In the genomic region with DNA sequence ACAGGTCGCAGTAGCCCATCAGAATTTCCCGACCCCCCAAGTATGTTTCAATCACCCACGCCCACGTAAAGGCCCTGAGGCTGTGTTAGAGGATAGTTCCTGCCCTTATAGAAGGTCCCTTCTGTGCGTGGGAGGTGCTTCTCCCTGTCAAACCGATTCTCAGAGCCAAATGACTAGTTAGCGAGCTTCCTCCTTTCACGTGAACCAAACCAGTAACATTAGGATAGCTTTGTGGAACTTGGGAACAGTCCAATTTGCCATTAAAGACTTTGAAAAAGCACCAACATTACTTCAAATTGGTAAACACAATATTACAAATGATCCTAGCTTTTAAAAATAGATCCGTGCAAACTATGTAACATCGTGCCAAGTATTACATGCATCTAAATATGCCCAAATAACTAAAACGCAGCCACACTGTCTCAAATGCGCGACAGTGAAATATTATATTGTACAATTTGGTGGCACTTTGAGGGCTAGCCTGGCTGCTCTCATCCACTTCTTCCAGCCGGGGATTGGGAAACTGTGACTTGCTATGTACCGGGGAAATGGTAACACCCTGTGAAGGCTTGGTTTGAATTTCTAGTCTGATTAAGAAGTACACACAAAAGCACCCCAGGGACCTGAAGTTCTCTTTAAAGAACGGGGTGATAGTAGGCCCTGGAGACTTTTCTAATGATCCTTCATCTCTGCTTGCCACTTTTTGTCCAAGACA, we compare ENCODE assay signal across 9 mouse cellular contexts. TPM values are rescaled to one million over a fixed set of nuclear protein-coding genes. Genes with fewer than 3 reads are reported as not detected.
A peak's percentile ranks its signal among the peaks of the same experiment; 100 is the strongest.
DNase-seq lines count a peak whose midpoint lies in the region; ATAC-seq and TF ChIP-seq lines count a peak whose summit lies in the region.
"Had no signal": no experiment of that assay in that cellular context is flagged by ENCODE, and none has a peak within 500 bp of the region (broad histone marks: within the 10 kb centered on the region; RNA-seq: fewer than 3 reads in every experiment).

No protein-coding gene starts in this region.

- DNase-seq in lung, postnatal 25 days (ENCODE audit: low spot score) = peak; percentile 33
- DNase-seq in embryo, embryonic 9.5 days (ENCODE audit: extremely low spot score) = no peak
- DNase-seq in adrenal gland, postnatal 10 days = no peak
- no peak for DNase-seq in adrenal gland, postnatal 36 days
- no peak for DNase-seq in cerebellum, postnatal 4 days (ENCODE audit: low spot score in 2 of 2)

- 42% methylated on average over 16 of the region's 16 CpGs for WGBS in embryonic facial prominence, embryonic 12.5 days
- WGBS in hindbrain, embryonic 15.5 days = 40% methylated on average over 16 of the region's 16 CpGs

- ATAC-seq in embryonic facial prominence, embryonic 12.5 days (ENCODE audit: insufficient number of reproducible peaks, insufficient read depth, low FRiP score, low TSS enrichment) = no peak
- ATAC-seq in hindbrain, embryonic 15.5 days (ENCODE audit: low FRiP score, low read depth) = no peak

- H3K4me1 ChIP-seq in E14TG2a.4 (replicated peaks; ENCODE audit: low read depth, low read length) = peaks cover 60% of the 10 kb centered on the region
- H3K4me1 ChIP-seq in embryonic facial prominence, embryonic 12.5 days = peaks cover 22% of the 10 kb centered on the region
- H3K4me1 ChIP-seq in hindbrain, embryonic 15.5 days (replicated peaks) = peaks cover 24% of the 10 kb centered on the region

- peaks cover 6% of the 10 kb centered on the region for H3K36me3 ChIP-seq in E14TG2a.4 (ENCODE audit: insufficient read depth, low read length)
- H3K36me3 ChIP-seq in embryonic facial prominence, embryonic 12.5 days = no peaks in the 10 kb centered on the region
- H3K36me3 ChIP-seq in hindbrain, embryonic 15.5 days = peaks cover 6% of the 10 kb centered on the region; the same call in 1 of the 2 replicates

- peak overlapping the region; percentile 55; the same call in 1 of the 2 replicates for H3K9ac ChIP-seq in embryonic facial prominence, embryonic 12.5 days
- H3K9ac ChIP-seq in hindbrain, embryonic 15.5 days = no peak overlapping the region

- H3K4me3 ChIP-seq in E14TG2a.4 (replicated peaks; ENCODE audit: low read length) = peak overlapping the region; percentile 77
- peak overlapping the region; percentile 37 for H3K4me3 ChIP-seq in embryonic facial prominence, embryonic 12.5 days
- H3K4me3 ChIP-seq in hindbrain, embryonic 15.5 days = peak overlapping the region; percentile 36

- H3K27ac ChIP-seq in embryonic facial prominence, embryonic 12.5 days = no peak overlapping the region
- no peak overlapping the region for H3K27ac ChIP-seq in hindbrain, embryonic 15.5 days (replicated peaks)

- TF ChIP-seq CTCF in E14TG2a.4 (conservative IDR thresholded peaks at IDR 0.05; ENCODE audit: low read length) = no peak

- H3K9me3 ChIP-seq in E14TG2a.4 (ENCODE audit: low read length) = no peaks in the 10 kb centered on the region
- H3K9me3 ChIP-seq in embryonic facial prominence, embryonic 12.5 days = no peaks in the 10 kb centered on the region
- H3K9me3 ChIP-seq in hindbrain, embryonic 15.5 days = no peaks in the 10 kb centered on the region

- H3K27me3 ChIP-seq in E14TG2a.4 (ENCODE audit: insufficient read depth, low read length) = peaks cover 28% of the 10 kb centered on the region
- H3K27me3 ChIP-seq in embryonic facial prominence, embryonic 12.5 days = peaks cover 29% of the 10 kb centered on the region
- H3K27me3 ChIP-seq in hindbrain, embryonic 15.5 days = 0 out of 2 replicates have a peak, but pooled peaks cover 7% of the 10 kb centered on the region

- H3K4me2 ChIP-seq in embryonic facial prominence, embryonic 12.5 days (replicated peaks) = peak overlapping the region; percentile 88
- H3K4me2 ChIP-seq in hindbrain, embryonic 15.5 days = peak overlapping the region; percentile 70

RNA-seq across cellular contexts. Expression of gene Rabif, which starts 19.6 kb away (rescaled TPM):
- 38.4 TPM in 2 replicates for polyA plus RNA-seq in embryonic facial prominence, embryonic 12.5 days (2016; fragmentation: Nextera tagmentation; extraction: Ambion mirVana)
- polyA plus RNA-seq in hindbrain, embryonic 15.5 days (2015; fragmentation: Nextera tagmentation; extraction: Ambion mirVana) = 72.4 and 73.1 TPM in 2 replicates
- 10 to 100 TPM; 22.6 to 26.6 TPM for total RNA-seq in adrenal gland, postnatal 10 days (2021)
- total RNA-seq in adrenal gland, postnatal 36 days (2021) = 10 to 100 TPM; 27.6 to 37.3 TPM

RNA-seq across cellular contexts. Expression of gene Mgat4e, which starts 35.4 kb away (rescaled TPM):
- polyA plus RNA-seq in embryonic facial prominence, embryonic 12.5 days (2016; fragmentation: Nextera tagmentation; extraction: Ambion mirVana) = 0.12 TPM in 1 of 2 replicates, not detected in the other
- not detected in 2 replicates for polyA plus RNA-seq in hindbrain, embryonic 15.5 days (2015; fragmentation: Nextera tagmentation; extraction: Ambion mirVana)
- total RNA-seq in adrenal gland, postnatal 10 days (2021) = not detected
- not detected for total RNA-seq in adrenal gland, postnatal 36 days (2021)
- total RNA-seq: left cerebral cortex, adult 8-10 months had no signal

RNA-seq across cellular contexts. Expression of gene Kdm5b, which starts 45.9 kb away (rescaled TPM):
- 99.5 and 100 TPM in 2 replicates for polyA plus RNA-seq in embryonic facial prominence, embryonic 12.5 days (2016; fragmentation: Nextera tagmentation; extraction: Ambion mirVana)
- polyA plus RNA-seq in hindbrain, embryonic 15.5 days (2015; fragmentation: Nextera tagmentation; extraction: Ambion mirVana) = 67.9 and 69.6 TPM in 2 replicates
- 10 to 100 TPM; 34.9 to 45.3 TPM for total RNA-seq in adrenal gland, postnatal 10 days (2021)
- 10 to 100 TPM; 44.1 to 45.7 TPM for total RNA-seq in adrenal gland, postnatal 36 days (2021)

RNA-seq across cellular contexts. Expression of gene Klhl12, which starts 58.7 kb away (rescaled TPM):
- 33.5 and 34.9 TPM in 2 replicates for polyA plus RNA-seq in embryonic facial prominence, embryonic 12.5 days (2016; fragmentation: Nextera tagmentation; extraction: Ambion mirVana)
- 38.0 and 38.2 TPM in 2 replicates for polyA plus RNA-seq in hindbrain, embryonic 15.5 days (2015; fragmentation: Nextera tagmentation; extraction: Ambion mirVana)
- 10 to 100 TPM; 16.4 to 22.3 TPM for total RNA-seq in adrenal gland, postnatal 10 days (2021)
- 10 to 100 TPM; 21.5 to 22.9 TPM for total RNA-seq in adrenal gland, postnatal 36 days (2021)
